Mouse (Mus musculus) midbrain, embryonic 16.5 days (tissue): ENCODE measurements around the gene Rragc. TPM values are rescaled to one million over a fixed set of nuclear protein-coding genes. Genes with fewer than 3 reads are reported as not detected.

ENCODE experiments used
- ATAC-seq: fragments of 200-750 bp; cut with Nextera tagmentation; 2 replicates; pipeline ENCODE4 v1.8.0; 2017; ENCODE audit warnings: moderate TSS enrichment
- H3K27ac ChIP-seq: fragments of 300-500 bp; sonication (generic); 2 replicates; pipeline ENCODE4 v1.5.1; 2014; ENCODE audit warnings: mild to moderate bottlenecking, low read length, mixed read lengths
- H3K27me3 ChIP-seq: fragments of 300-500 bp; sonication (generic); 2 replicates; pipeline ENCODE4 v1.6.1; 2014; ENCODE audit warnings: low read depth, low read length, mixed read lengths; ENCODE audit not compliant: control insufficient read depth, insufficient read depth
- H3K36me3 ChIP-seq: fragments of 300-500 bp; sonication (generic); 2 replicates; pipeline ENCODE4 v1.6.1; 2014; ENCODE audit warnings: mild to moderate bottlenecking, low read length, moderate library complexity, mixed read lengths; ENCODE audit not compliant: control insufficient read depth, insufficient read depth
- H3K4me1 ChIP-seq: fragments of 300-500 bp; sonication (generic); 2 replicates; pipeline ENCODE4 v1.6.1; 2014; ENCODE audit warnings: mild to moderate bottlenecking, low read length, mixed read lengths; ENCODE audit not compliant: control insufficient read depth, insufficient read depth
- H3K4me2 ChIP-seq: fragments of 300-500 bp; sonication (generic); 2 replicates; pipeline ENCODE4 v1.6.1; 2014; ENCODE audit warnings: mild to moderate bottlenecking, low read length, mixed read lengths
- H3K4me3 ChIP-seq: fragments of 300-500 bp; sonication (generic); 2 replicates; pipeline ENCODE4 v1.5.1; 2014; ENCODE audit warnings: low read depth, mild to moderate bottlenecking, low read length, moderate library complexity, mixed read lengths
- H3K9ac ChIP-seq: fragments of 300-500 bp; sonication (generic); 2 replicates; pipeline ENCODE4 v1.6.1; 2014; ENCODE audit warnings: low read depth, low read length, mixed read lengths
- H3K9me3 ChIP-seq: fragments of 300-500 bp; sonication (generic); replicated peaks from 2 replicates; pipeline ENCODE4 v1.6.1; 2014; ENCODE audit warnings: mild to moderate bottlenecking, low read length, mixed read lengths; ENCODE audit not compliant: control insufficient read depth, poor library complexity, severe bottlenecking
- WGBS: fragments of 180-500 bp; shearing (Covaris S2); extraction: QIAGEN DNeasy Blood & Tissue Kit; methylation state at CpG from one replicate; pipeline ENCODE4 v1.1.7; 2014; 5-methylcytosine and 5-hydroxymethylcytosine counted together
- polyA plus RNA-seq: library from polyadenylated mRNA; unstranded; fragments of >200 nt; fragmentation: Nextera tagmentation; extraction: Ambion mirVana; gene quantifications from 2 replicates; pipeline ENCODE4 v1.2.1, GENCODE M21; 2015

Gene Rragc
- 44.8 and 46.2 TPM in 2 replicates for polyA plus RNA-seq

GRCm38 (mm10) chr4:123916748-123917547 is at the start of gene Rragc:
Gene Rragc, plus strand, starts transcription at chr4:123917446.
- H3K9me3 ChIP-seq: no peaks in the 10 kb centered on the region
- peak within 1 kb of the TSS; percentile 86 for H3K4me2 ChIP-seq
- peaks cover 23% of the 10 kb centered on the region for H3K4me1 ChIP-seq
- peak within 1 kb of the TSS; percentile 97 for H3K9ac ChIP-seq
- under 1% methylated on average over 49 of the region's 49 CpGs for WGBS
- H3K36me3 ChIP-seq: peaks cover 7% of the 10 kb centered on the region
- peak; percentile 99 for ATAC-seq
- H3K27ac ChIP-seq: peak within 1 kb of the TSS; percentile 89
- no peaks in the 10 kb centered on the region for H3K27me3 ChIP-seq
- H3K4me3 ChIP-seq: peak within 1 kb of the TSS; percentile 100

GRCm38 (mm10) chr4:123893726-123894125 is 23.5 kb upstream of the Rragc start:
- Histone ChIP-seq H3K4me1 (no peaks in the 10 kb centered on the region), H3K9me3 (no peaks in the 10 kb centered on the region), H3K27ac (no peak overlapping the region), H3K4me3 (no peak overlapping the region), H3K4me2 (no peak overlapping the region), H3K9ac (no peak overlapping the region), H3K27me3 (no peaks in the 10 kb centered on the region), H3K36me3 (no peaks in the 10 kb centered on the region)
- 90% methylated on average over 5 of the region's 5 CpGs for WGBS
- ATAC-seq: no peak

- Histone ChIP-seq H3K27me3 (no peaks in the 10 kb centered on the region), H3K4me3 (no peak overlapping the region), H3K36me3 (no peaks in the 10 kb centered on the region), H3K9ac (no peak overlapping the region), H3K27ac (no peak overlapping the region), H3K4me2 (no peak overlapping the region), H3K4me1 (no peaks in the 10 kb centered on the region), H3K9me3 (no peaks in the 10 kb centered on the region)
- WGBS: 83% methylated on average over 4 of the region's 4 CpGs
- ATAC-seq: no peak
These were observed 23.0 kb upstream of the Rragc start for GRCm38 (mm10) chr4:123894295-123894694.

GRCm38 (mm10) chr4:123898696-123899095 is 18.6 kb upstream of the Rragc start:
- Histone ChIP-seq H3K27me3 (no peaks in the 10 kb centered on the region), H3K36me3 (no peaks in the 10 kb centered on the region), H3K4me1 (no peaks in the 10 kb centered on the region), H3K4me2 (no peak overlapping the region), H3K9me3 (no peaks in the 10 kb centered on the region), H3K27ac (no peak overlapping the region), H3K9ac (no peak overlapping the region), H3K4me3 (no peak overlapping the region)
- ATAC-seq: no peak
- WGBS: 7% methylated on average over 5 of the region's 5 CpGs

- H3K4me2 ChIP-seq: no peak overlapping the region
- H3K36me3 ChIP-seq: no peaks in the 10 kb centered on the region
- WGBS: 84% methylated on average over 3 of the region's 3 CpGs
- H3K4me3 ChIP-seq: no peak overlapping the region
- no peaks in the 10 kb centered on the region for H3K27me3 ChIP-seq
- ATAC-seq: no peak
- no peaks in the 10 kb centered on the region for H3K9me3 ChIP-seq
- peaks cover 14% of the 10 kb centered on the region for H3K4me1 ChIP-seq
- no peak overlapping the region for H3K27ac ChIP-seq
- no peak overlapping the region for H3K9ac ChIP-seq
These were observed 13.8 kb upstream of the Rragc start for GRCm38 (mm10) chr4:123903432-123903831.

GRCm38 (mm10) chr4:123904333-123905125 is 12.7 kb upstream of the Rragc start, which contains the start of gene Mycbp:
Gene Mycbp, plus strand, starts transcription at chr4:123904832.
- Histone ChIP-seq H3K36me3 (no peaks in the 10 kb centered on the region), H3K9ac (peak within 1 kb of the TSS; percentile 76), H3K4me1 (peaks cover 14% of the 10 kb centered on the region), H3K27me3 (no peaks in the 10 kb centered on the region), H3K4me2 (peak within 1 kb of the TSS; percentile 90), H3K9me3 (no peaks in the 10 kb centered on the region), H3K27ac (peak within 1 kb of the TSS; percentile 80), H3K4me3 (peak within 1 kb of the TSS; percentile 87)
- ATAC-seq: peak; percentile 100
- 1% methylated on average over 42 of the region's 49 CpGs for WGBS

- Histone ChIP-seq H3K4me1 (peaks cover 14% of the 10 kb centered on the region), H3K27me3 (no peaks in the 10 kb centered on the region), H3K27ac (peak overlapping the region; percentile 80), H3K4me2 (peak overlapping the region; percentile 90), H3K36me3 (no peaks in the 10 kb centered on the region), H3K9me3 (no peaks in the 10 kb centered on the region), H3K4me3 (peak overlapping the region; percentile 87), H3K9ac (peak overlapping the region; percentile 76)
- WGBS: 1% methylated on average over 48 of the region's 53 CpGs
- no peak; the same call in 1 of the 2 replicates for ATAC-seq
These were observed 12.0 kb upstream of the Rragc start for GRCm38 (mm10) chr4:123905126-123905668.

- Histone ChIP-seq H3K27ac (no peak overlapping the region), H3K4me1 (peaks cover 11% of the 10 kb centered on the region), H3K9ac (no peak overlapping the region), H3K4me2 (no peak overlapping the region), H3K9me3 (no peaks in the 10 kb centered on the region), H3K4me3 (no peak overlapping the region), H3K27me3 (no peaks in the 10 kb centered on the region), H3K36me3 (no peaks in the 10 kb centered on the region)
- no peak for ATAC-seq
- 90% methylated on average over 4 of the region's 4 CpGs for WGBS
These were observed 5.7 kb upstream of the Rragc start for GRCm38 (mm10) chr4:123911503-123911902.
